In the genomic region with DNA sequence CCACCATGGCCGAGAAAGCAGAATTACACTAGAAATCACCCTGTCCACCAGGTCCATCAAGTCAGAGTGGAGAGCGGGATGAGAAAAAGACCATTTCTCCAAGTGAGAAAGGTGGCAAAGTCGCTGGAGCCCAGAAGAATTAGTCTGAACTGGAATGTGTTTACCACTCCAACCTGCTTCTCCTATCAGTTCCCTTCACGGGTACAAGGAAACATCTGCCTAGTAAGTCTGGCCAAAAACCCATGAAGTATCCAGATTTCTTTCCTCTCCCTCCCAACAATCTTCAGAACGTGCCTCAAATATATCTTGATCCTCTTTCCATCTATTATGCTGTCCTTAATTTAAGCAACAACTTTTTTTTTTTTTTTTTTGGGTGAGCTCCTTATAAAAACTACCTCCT, we compare ENCODE assay signal across 15 mouse cellular contexts.
"Had no signal": no experiment of that assay in that cellular context is flagged by ENCODE, and none has a peak within 500 bp of the region (broad histone marks: within the 10 kb centered on the region; RNA-seq: fewer than 3 reads in every experiment).

No protein-coding gene starts in this region.

- H3K27me3 ChIP-seq: midbrain, embryonic 12.5 days; neural tube, embryonic 12.5 days; stomach, embryonic 15.5 days had no signal

- ATAC-seq: midbrain, embryonic 16.5 days had no signal

- H3K27ac ChIP-seq: midbrain, embryonic 10.5 days; midbrain, embryonic 12.5 days; neural tube, embryonic 12.5 days; stomach, embryonic 15.5 days; stomach, postnatal 0 days had no signal

- DNase-seq: lung, adult 18-20 months; lung, embryonic 14.5 days; lung, postnatal 10 days; lung, postnatal 4 days; midbrain, embryonic 14.5 days; right cerebral cortex, postnatal 14 days; thymus, adult 2 months; thymus, postnatal 25 days; thymus, postnatal 4 days had no signal

- H3K9me3 ChIP-seq: midbrain, embryonic 10.5 days; midbrain, embryonic 12.5 days; neural tube, embryonic 12.5 days; stomach, embryonic 15.5 days had no signal

- H3K4me3 ChIP-seq: midbrain, embryonic 10.5 days; midbrain, embryonic 12.5 days; neural tube, embryonic 12.5 days; stomach, embryonic 15.5 days had no signal

- H3K4me1 ChIP-seq: midbrain, embryonic 10.5 days; midbrain, embryonic 12.5 days; neural tube, embryonic 12.5 days; stomach, embryonic 15.5 days had no signal

- H3K36me3 ChIP-seq: midbrain, embryonic 10.5 days; midbrain, embryonic 12.5 days; neural tube, embryonic 12.5 days; stomach, embryonic 15.5 days had no signal
